8 mouse cellular contexts compared by ENCODE assay signal in the genomic region with DNA sequence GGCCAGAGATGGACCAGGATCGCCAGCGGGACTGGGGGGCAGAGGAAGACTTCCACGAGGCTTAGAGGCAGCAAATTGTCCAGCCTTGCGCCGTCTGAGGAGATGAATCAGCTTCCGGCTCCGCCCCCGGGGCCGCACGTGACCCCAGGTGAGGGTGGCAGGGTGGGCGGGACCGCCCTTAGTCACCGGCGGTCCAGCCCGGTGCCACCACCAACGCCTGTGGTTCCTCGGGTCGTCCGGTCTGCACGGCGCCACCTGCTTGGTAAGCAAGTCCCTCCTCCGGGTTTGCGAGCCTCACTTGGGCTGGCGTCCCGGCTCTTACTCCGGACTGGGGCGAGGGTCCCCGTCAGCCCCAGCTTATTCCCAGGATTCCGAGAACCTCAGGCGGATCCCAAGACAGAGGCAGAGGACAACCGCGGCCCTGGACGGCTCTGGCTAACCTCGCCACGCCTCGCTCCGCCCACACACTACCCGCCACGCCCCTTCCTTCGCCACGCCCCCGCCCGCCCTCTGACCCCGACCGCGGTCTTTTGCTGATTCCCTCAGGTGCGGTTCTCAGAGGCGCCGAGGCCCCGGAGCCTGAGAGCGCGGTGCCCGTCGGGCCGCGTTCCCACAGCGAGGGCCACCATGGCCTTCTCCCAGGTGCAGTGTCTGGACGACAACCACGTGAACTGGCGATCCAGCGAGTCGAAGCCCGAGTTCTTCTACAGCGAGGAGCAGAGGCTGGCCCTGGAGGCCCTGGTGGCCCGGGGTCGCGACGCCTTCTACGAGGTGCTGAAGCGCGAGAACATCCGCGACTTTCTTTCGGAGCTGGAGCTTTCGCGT. TPM values are rescaled to one million over a fixed set of nuclear protein-coding genes. Genes with fewer than 3 reads are reported as not detected.
A peak's percentile ranks its signal among the peaks of the same experiment; 100 is the strongest.
DNase-seq lines count a peak whose midpoint lies in the region; ATAC-seq and TF ChIP-seq lines count a peak whose summit lies in the region.

A gene (plus strand): TSS at position 185 of the 825 bp plus-strand sequence.

- under 1% methylated on average over 76 of the region's 76 CpGs for WGBS in forebrain, embryonic 15.5 days
- 1% methylated on average over 76 of the region's 76 CpGs for WGBS in hindbrain, embryonic 12.5 days
- whole genome bisulfite sequencing in limb, embryonic 14.5 days = 1% methylated on average over 58 of the region's 76 CpGs
- 1% methylated on average over 76 of the region's 76 CpGs for WGBS in midbrain, embryonic 14.5 days

- H3K9ac ChIP-seq in forebrain, embryonic 15.5 days (replicated peaks) = no peak within 1 kb of the TSS
- H3K9ac ChIP-seq in hindbrain, embryonic 12.5 days = peak within 1 kb of the TSS; percentile 32; the same call in 1 of the 2 replicates
- H3K9ac ChIP-seq in limb, embryonic 14.5 days (ENCODE audit: low read depth, low read length, severe bottlenecking) = peak within 1 kb of the TSS; percentile 38
- H3K9ac ChIP-seq in midbrain, embryonic 14.5 days (replicated peaks; ENCODE audit: low read length) = peak within 1 kb of the TSS; percentile 26; the same call in 1 of the 2 replicates

- H3K36me3 ChIP-seq in forebrain, embryonic 15.5 days = no peaks in the 10 kb centered on the region
- H3K36me3 ChIP-seq in hindbrain, embryonic 12.5 days = no peaks in the 10 kb centered on the region
- no peaks in the 10 kb centered on the region for H3K36me3 ChIP-seq in limb, embryonic 14.5 days (ENCODE audit: control insufficient read depth, insufficient read depth, low read length)
- no peaks in the 10 kb centered on the region for H3K36me3 ChIP-seq in midbrain, embryonic 14.5 days (ENCODE audit: control insufficient read depth, insufficient read depth, low read length)
- no peaks in the 10 kb centered on the region for H3K36me3 ChIP-seq in testis, adult 2 months (ENCODE audit: control insufficient read depth, insufficient read depth, low read length)

- no peak for TF ChIP-seq POLR2A in bone marrow macrophage, adult 2 months (IDR thresholded peaks at IDR 0.05; ENCODE audit: borderline replicate concordance, low read depth, low read length)
- no peak for TF ChIP-seq POLR2A in limb, embryonic 14.5 days (IDR thresholded peaks at IDR 0.05; ENCODE audit: borderline replicate concordance, extremely low read depth, insufficient read depth, insufficient read length)
- TF ChIP-seq POLR2A in testis, adult 2 months (IDR thresholded peaks at IDR 0.05; ENCODE audit: control insufficient read depth, low read depth, low read length) = peak; percentile 54

- DNase-seq in limb, embryonic 14.5 days (ENCODE audit: low spot score) = no peak
- DNase-seq in midbrain, embryonic 14.5 days = peak; percentile 18
- DNase-seq in frontal cortex, postnatal 10 days (ENCODE audit: low spot score in 2 of 2) = no peak

- H3K4me2 ChIP-seq in forebrain, embryonic 15.5 days (replicated peaks) = peak within 1 kb of the TSS; percentile 42
- H3K4me2 ChIP-seq in hindbrain, embryonic 12.5 days (replicated peaks) = peak within 1 kb of the TSS; percentile 56
- peak within 1 kb of the TSS; percentile 73 for H3K4me2 ChIP-seq in limb, embryonic 14.5 days (replicated peaks; ENCODE audit: low read depth, low read length, severe bottlenecking)
- peak within 1 kb of the TSS; percentile 50 for H3K4me2 ChIP-seq in midbrain, embryonic 14.5 days (ENCODE audit: low read length)

- no peak for TF ChIP-seq CTCF in bone marrow macrophage, adult 2 months (IDR thresholded peaks at IDR 0.05; ENCODE audit: low read depth, low read length)
- TF ChIP-seq CTCF in testis, adult 2 months (IDR thresholded peaks at IDR 0.05; ENCODE audit: control insufficient read depth, insufficient read depth, insufficient replicate concordance, low read depth, low read length) = no peak

- H3K9me3 ChIP-seq in forebrain, embryonic 15.5 days = no peaks in the 10 kb centered on the region
- H3K9me3 ChIP-seq in hindbrain, embryonic 12.5 days (replicated peaks) = no peaks in the 10 kb centered on the region
- H3K9me3 ChIP-seq in limb, embryonic 14.5 days (ENCODE audit: control insufficient read depth, low read length) = no peaks in the 10 kb centered on the region
- no peaks in the 10 kb centered on the region for H3K9me3 ChIP-seq in midbrain, embryonic 14.5 days (ENCODE audit: control insufficient read depth, low read length)

- peaks cover 25% of the 10 kb centered on the region for H3K27me3 ChIP-seq in forebrain, embryonic 15.5 days
- H3K27me3 ChIP-seq in hindbrain, embryonic 12.5 days = peaks cover 43% of the 10 kb centered on the region
- H3K27me3 ChIP-seq in limb, embryonic 14.5 days (ENCODE audit: control insufficient read depth, insufficient read depth, low read length) = peaks cover 26% of the 10 kb centered on the region
- peaks cover 32% of the 10 kb centered on the region for H3K27me3 ChIP-seq in midbrain, embryonic 14.5 days (ENCODE audit: control insufficient read depth, insufficient read depth, low read length)
- H3K27me3 ChIP-seq in testis, adult 2 months (ENCODE audit: control insufficient read depth, insufficient read depth, low read length) = no peaks in the 10 kb centered on the region

- no peak for ATAC-seq in forebrain, embryonic 15.5 days (replicated peaks)
- no peak for ATAC-seq in hindbrain, embryonic 12.5 days (ENCODE audit: low FRiP score)
- peak; percentile 53; the same call in 1 of the 2 replicates for ATAC-seq in limb, embryonic 14.5 days (ENCODE audit: low FRiP score, low read depth)
- no peak for ATAC-seq in midbrain, embryonic 14.5 days (ENCODE audit: low FRiP score, low TSS enrichment)
- ATAC-seq in frontal cortex, adult (ENCODE audit: low TSS enrichment) = no peak

- peaks cover 5% of the 10 kb centered on the region for H3K4me1 ChIP-seq in bone marrow macrophage, adult 2 months (ENCODE audit: control insufficient read depth, insufficient read depth, low read length)
- H3K4me1 ChIP-seq in forebrain, embryonic 15.5 days = peaks cover 10% of the 10 kb centered on the region
- peaks cover 8% of the 10 kb centered on the region for H3K4me1 ChIP-seq in hindbrain, embryonic 12.5 days
- H3K4me1 ChIP-seq in limb, embryonic 14.5 days (ENCODE audit: control insufficient read depth, insufficient read depth, low read length) = peaks cover 7% of the 10 kb centered on the region; the same call in 1 of the 2 replicates
- H3K4me1 ChIP-seq in midbrain, embryonic 14.5 days (ENCODE audit: control insufficient read depth, insufficient read depth, low read length) = 0 out of 2 replicates have a peak, but pooled peaks cover 7% of the 10 kb centered on the region
- peaks cover 12% of the 10 kb centered on the region for H3K4me1 ChIP-seq in testis, adult 2 months (ENCODE audit: control insufficient read depth, insufficient read depth, low read length)

- no peak within 1 kb of the TSS for H3K27ac ChIP-seq in bone marrow macrophage, adult 2 months (ENCODE audit: insufficient read depth, low read depth, low read length)
- H3K27ac ChIP-seq in forebrain, embryonic 15.5 days (replicated peaks) = no peak within 1 kb of the TSS
- no peak within 1 kb of the TSS for H3K27ac ChIP-seq in hindbrain, embryonic 12.5 days
- H3K27ac ChIP-seq in limb, embryonic 14.5 days (replicated peaks; ENCODE audit: low read depth, low read length) = no peak within 1 kb of the TSS
- no peak within 1 kb of the TSS for H3K27ac ChIP-seq in midbrain, embryonic 14.5 days (replicated peaks; ENCODE audit: low read depth, low read length)
- H3K27ac ChIP-seq in testis, adult 2 months (ENCODE audit: control insufficient read depth, insufficient read depth, low read depth, low read length) = no peak within 1 kb of the TSS

- peak within 1 kb of the TSS; percentile 57 for H3K4me3 ChIP-seq in bone marrow macrophage, adult 2 months (ENCODE audit: insufficient read depth, low read length)
- H3K4me3 ChIP-seq in forebrain, embryonic 15.5 days = peak within 1 kb of the TSS; percentile 40
- peak within 1 kb of the TSS; percentile 37 for H3K4me3 ChIP-seq in hindbrain, embryonic 12.5 days
- peak within 1 kb of the TSS; percentile 46 for H3K4me3 ChIP-seq in limb, embryonic 14.5 days (replicated peaks; ENCODE audit: low read length)
- peak within 1 kb of the TSS; percentile 31 for H3K4me3 ChIP-seq in midbrain, embryonic 14.5 days (replicated peaks; ENCODE audit: low read depth, low read length)
- peak within 1 kb of the TSS; percentile 84 for H3K4me3 ChIP-seq in testis, adult 2 months (ENCODE audit: control insufficient read depth, low read depth, low read length)

RNA-seq across cellular contexts. Expression of the gene that starts here (rescaled TPM):
- polyA plus RNA-seq in bone marrow macrophage, adult 2 months (2012; ENCODE audit: insufficient read depth, insufficient read length, missing spikeins) = not detected in 2 replicates
- polyA plus RNA-seq in forebrain, embryonic 15.5 days (2015; fragmentation: Nextera tagmentation; extraction: Ambion mirVana) = 0.20 and 0.51 TPM in 2 replicates
- polyA plus RNA-seq in hindbrain, embryonic 12.5 days (2016; fragmentation: Nextera tagmentation; extraction: Ambion mirVana) = 0.41 and 0.50 TPM in 2 replicates
- 2.1 and 2.4 TPM in 2 replicates for polyA plus RNA-seq in limb, embryonic 14.5 days (2012; rRNA removed)
- polyA plus RNA-seq in limb, embryonic 14.5 days (2014; fragmentation: Nextera tagmentation; extraction: Ambion mirVana) = 2.8 TPM in 2 replicates
- 0.11 and 0.16 TPM in 2 replicates for polyA plus RNA-seq in midbrain, embryonic 14.5 days (2014; fragmentation: Nextera tagmentation; extraction: Ambion mirVana)
- polyA plus RNA-seq in testis, adult 2 months (2012; rRNA removed) = 1.1 and 1.3 TPM in 2 replicates

Comparison
In these comparisons a context has a peak if more than half of its experiments do, and no peak if none do; other contexts are left out.
1. Peak in DNase-seq, H3K4me3 ChIP-seq, H3K9ac ChIP-seq and H3K4me2 ChIP-seq in midbrain, embryonic 14.5 days; RNA of the gene not detected or under 1 TPM.
2. H3K4me3 ChIP-seq: peak in every context shown above with its lines; median percentile 84 in testis, adult 2 months; 57 in bone marrow macrophage, adult 2 months; 46 in limb, embryonic 14.5 days; 40 in forebrain, embryonic 15.5 days; 37 in hindbrain, embryonic 12.5 days; 31 in midbrain, embryonic 14.5 days.